Mouse (Mus musculus) embryonic facial prominence, embryonic 10.5 days (tissue): ENCODE measurements around the gene Bbip1. TPM values are rescaled to one million over a fixed set of nuclear protein-coding genes. Genes with fewer than 3 reads are reported as not detected.
"Not testable (repeated sequence)": the region's sequence is repeated elsewhere in the genome, so short reads cannot be mapped to it uniquely, and the experiment has no call there.

Source experiments
- DNase-seq: peaks from one replicate; pipeline ENCODE4 v3.0.0-alpha.2; 2017; ENCODE audit warnings: low spot score
- H3K27ac ChIP-seq: fragments of 300-500 bp; sonication (generic); replicated peaks from 2 replicates; pipeline ENCODE4 v1.5.1; 2016; ENCODE audit warnings: mild to moderate bottlenecking
- H3K27me3 ChIP-seq: fragments of 300-500 bp; sonication (generic); replicated peaks from 2 replicates; pipeline ENCODE4 v1.6.1; 2016; ENCODE audit warnings: low read depth, mild to moderate bottlenecking; ENCODE audit not compliant: poor library complexity, severe bottlenecking
- H3K36me3 ChIP-seq: fragments of 300-500 bp; sonication (generic); replicated peaks from 2 replicates; pipeline ENCODE4 v1.6.1; 2016; ENCODE audit warnings: mild to moderate bottlenecking, moderate library complexity
- H3K4me1 ChIP-seq: fragments of 300-500 bp; sonication (generic); 2 replicates; pipeline ENCODE4 v1.6.1; 2016
- H3K4me3 ChIP-seq: fragments of 300-500 bp; sonication (generic); 2 replicates; pipeline ENCODE4 v1.5.1; 2016; ENCODE audit warnings: mild to moderate bottlenecking, moderate library complexity
- H3K9me3 ChIP-seq: fragments of 300-500 bp; sonication (generic); 2 replicates; pipeline ENCODE4 v1.6.1; 2016; ENCODE audit warnings: mild to moderate bottlenecking
- WGBS: fragments of 180-500 bp; shearing (Covaris S2); methylation state at CpG from one replicate; pipeline ENCODE4 v1.1.7; 2016; 5-methylcytosine and 5-hydroxymethylcytosine counted together
- polyA plus RNA-seq: library from polyadenylated mRNA; unstranded; fragments of >200 nt; fragmentation: Nextera tagmentation; extraction: Ambion mirVana; gene quantifications from 2 replicates; pipeline ENCODE4 v1.2.1, GENCODE M21; 2016

Bbip1 gene
- polyA plus RNA-seq, 1 experiment from 2014 or later, result 86.7 TPM

DNA sequence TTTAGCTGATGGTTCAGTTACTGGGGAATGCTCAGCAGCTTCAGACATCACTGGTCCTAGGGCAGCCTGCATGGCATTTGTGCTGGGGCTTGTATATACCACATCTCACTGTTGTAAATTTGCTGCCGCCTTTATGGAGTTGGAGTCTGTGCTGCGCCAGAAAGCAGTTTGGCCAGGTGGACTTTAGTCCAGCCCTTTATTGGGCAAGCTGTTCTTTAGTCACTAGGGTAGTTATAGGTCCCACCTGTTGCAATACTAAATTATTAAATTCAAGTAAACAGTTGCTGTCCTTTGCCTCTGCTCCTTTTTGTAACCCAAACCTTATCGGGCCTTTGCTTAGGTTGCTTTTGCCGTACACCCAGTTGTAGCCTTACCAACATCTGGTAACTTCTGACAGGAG, 29.5 kb downstream of the Bbip1 start:
- DNase-seq, result no peak
- no peaks in the 10 kb centered on the region for H3K9me3 ChIP-seq
- no peak overlapping the region for H3K4me3 ChIP-seq
- H3K27me3 ChIP-seq, result no peaks in the 10 kb centered on the region
- no peaks in the 10 kb centered on the region for H3K4me1 ChIP-seq
- no peak overlapping the region for H3K27ac ChIP-seq
- WGBS, result 97% methylated on average over 4 of the region's 4 CpGs
- peaks cover 90% of the 10 kb centered on the region for H3K36me3 ChIP-seq

DNA sequence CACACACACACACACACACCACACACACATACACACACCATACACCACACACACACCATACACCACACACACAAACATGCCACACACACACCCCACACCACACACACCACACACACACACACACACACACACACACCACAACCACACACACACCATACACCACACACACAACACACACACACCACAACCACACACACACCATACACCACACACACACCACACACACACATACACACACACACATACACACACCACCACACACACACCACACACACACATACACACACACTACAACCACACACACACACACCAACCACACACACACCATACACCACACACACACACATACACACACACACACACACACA, 37.7 kb downstream of the Bbip1 start:
- H3K9me3 ChIP-seq, H3K4me3 ChIP-seq, DNase-seq, H3K27ac ChIP-seq, H3K27me3 ChIP-seq: not testable (repeated sequence)
- H3K36me3 ChIP-seq, result peaks cover 27% of the 10 kb centered on the region
- peaks cover 25% of the 10 kb centered on the region for H3K4me1 ChIP-seq

DNA sequence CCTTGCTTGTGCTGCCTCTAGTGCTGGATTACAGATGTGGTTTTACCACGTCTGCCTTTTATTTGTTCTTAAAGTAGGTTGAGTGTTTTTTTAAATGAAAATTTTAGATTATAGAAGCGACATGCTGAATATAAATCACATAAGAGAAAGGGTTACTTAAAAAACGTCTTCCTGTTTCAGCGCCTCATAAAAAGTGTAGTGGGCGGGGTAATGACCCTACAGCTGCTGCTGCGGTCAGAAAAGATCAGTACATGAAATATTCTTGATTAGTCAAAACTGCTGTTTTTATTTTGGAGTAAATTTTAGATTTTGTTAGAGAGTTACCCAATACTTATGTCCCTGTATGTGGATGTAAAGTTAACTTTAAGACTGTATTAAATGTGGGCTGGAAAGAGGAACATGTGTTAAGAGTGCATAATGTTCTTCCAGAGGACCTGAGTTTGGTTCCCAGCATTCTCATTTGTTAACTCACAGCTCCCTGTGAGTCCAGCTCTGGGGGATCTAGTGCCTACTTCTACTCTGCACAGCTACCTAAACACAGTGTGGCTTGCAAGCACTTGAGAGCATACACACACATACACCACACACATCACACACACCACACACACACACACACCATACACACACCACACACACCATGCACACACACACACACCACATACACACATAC, 38.3 kb downstream of the Bbip1 start:
- WGBS, result 75% methylated on average over 6 of the region's 6 CpGs
- DNase-seq, result no peak
- Histone ChIP-seq H3K27me3 (no peaks in the 10 kb centered on the region), H3K27ac (no peak overlapping the region), H3K36me3 (peaks cover 23% of the 10 kb centered on the region), H3K9me3 (no peaks in the 10 kb centered on the region), H3K4me1 (peaks cover 27% of the 10 kb centered on the region), H3K4me3 (no peak overlapping the region)

DNA sequence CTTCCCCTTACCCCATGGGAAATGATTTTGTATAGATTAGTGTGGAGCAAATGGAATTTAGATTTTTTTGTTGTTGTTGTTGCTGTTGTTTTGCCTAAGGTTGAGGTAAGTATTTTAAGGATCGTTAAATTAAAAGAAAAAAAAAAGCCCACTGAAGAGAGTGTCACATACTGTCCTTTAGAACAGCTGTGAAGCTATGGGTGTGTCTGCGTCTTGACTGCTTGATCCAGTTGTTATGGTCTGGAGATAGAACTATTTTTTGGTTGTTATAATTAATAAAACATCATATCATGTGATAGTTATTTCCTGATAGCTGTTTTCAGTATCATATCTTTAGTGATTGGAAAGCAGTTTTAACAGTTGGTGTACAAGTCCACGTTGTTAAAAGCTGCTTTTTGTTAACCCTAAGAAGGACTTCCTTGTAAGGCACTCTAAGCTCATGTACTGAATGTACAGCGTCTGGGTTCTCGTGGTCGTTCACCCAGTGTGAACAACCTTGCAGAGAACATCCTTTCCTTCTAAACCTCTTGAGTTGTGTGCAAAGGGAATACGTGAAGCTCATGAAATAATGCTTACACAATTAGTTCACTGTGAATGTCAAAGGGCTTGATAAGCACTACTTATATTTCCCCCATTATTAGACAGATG, 39.5 kb downstream of the Bbip1 start:
- peaks cover 11% of the 10 kb centered on the region for H3K36me3 ChIP-seq
- H3K27ac ChIP-seq, result no peak overlapping the region
- peaks cover 27% of the 10 kb centered on the region for H3K4me1 ChIP-seq
- peak overlapping the region; percentile 95 for H3K4me3 ChIP-seq
- 83% methylated on average over 7 of the region's 7 CpGs for WGBS
- DNase-seq, result no peak
- no peaks in the 10 kb centered on the region for H3K9me3 ChIP-seq
- H3K27me3 ChIP-seq, result no peaks in the 10 kb centered on the region

DNA sequence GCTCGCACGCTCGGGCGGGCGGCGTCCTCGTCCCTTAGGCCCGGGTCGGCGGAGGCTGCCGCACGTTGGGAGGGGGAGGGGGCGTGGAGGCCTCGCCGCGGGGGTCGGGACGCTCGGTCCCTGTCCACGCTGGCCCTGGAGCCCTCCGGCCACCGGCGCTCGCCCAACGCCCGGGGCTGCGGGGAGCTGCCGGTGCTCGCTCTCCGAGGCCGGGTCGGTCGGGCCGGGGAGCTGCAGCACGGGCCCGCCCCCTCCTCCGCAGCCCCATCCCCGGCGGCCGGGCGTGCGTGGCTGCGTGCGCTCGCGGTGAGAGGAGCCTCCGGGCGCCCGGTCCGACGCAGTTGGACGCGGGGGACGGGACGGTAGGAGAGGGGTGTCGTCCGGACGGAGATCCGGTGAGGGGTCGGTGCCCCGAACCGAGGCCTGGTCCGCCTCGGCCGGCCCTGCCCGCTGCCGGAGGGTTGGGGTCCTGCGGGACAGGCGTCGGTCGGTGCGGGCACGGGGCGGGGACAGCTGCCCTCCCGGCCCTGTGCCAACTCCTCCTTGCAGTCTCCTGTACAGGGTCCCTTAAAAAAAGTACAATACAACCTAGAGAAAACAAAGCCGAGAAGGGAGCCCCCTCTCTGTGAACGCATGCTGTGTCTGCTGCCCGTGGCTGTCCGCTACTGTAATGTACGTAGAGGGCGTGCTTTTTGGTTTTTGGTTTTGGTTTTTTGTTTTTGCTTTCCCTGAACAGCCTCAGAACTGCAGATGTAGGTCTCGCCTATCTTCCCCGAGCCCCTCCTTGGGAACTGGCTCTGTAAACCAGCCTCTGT, 40.7 kb downstream of the Bbip1 start:
- peak overlapping the region; percentile 95 for H3K4me3 ChIP-seq
- peaks cover 27% of the 10 kb centered on the region for H3K4me1 ChIP-seq
- H3K9me3 ChIP-seq, result no peaks in the 10 kb centered on the region
- WGBS, result under 1% methylated on average over 83 of the region's 83 CpGs
- H3K27ac ChIP-seq, result peak overlapping the region; percentile 95
- no peaks in the 10 kb centered on the region for H3K27me3 ChIP-seq
- DNase-seq, result peak; percentile 65
- no peaks in the 10 kb centered on the region for H3K36me3 ChIP-seq

DNA sequence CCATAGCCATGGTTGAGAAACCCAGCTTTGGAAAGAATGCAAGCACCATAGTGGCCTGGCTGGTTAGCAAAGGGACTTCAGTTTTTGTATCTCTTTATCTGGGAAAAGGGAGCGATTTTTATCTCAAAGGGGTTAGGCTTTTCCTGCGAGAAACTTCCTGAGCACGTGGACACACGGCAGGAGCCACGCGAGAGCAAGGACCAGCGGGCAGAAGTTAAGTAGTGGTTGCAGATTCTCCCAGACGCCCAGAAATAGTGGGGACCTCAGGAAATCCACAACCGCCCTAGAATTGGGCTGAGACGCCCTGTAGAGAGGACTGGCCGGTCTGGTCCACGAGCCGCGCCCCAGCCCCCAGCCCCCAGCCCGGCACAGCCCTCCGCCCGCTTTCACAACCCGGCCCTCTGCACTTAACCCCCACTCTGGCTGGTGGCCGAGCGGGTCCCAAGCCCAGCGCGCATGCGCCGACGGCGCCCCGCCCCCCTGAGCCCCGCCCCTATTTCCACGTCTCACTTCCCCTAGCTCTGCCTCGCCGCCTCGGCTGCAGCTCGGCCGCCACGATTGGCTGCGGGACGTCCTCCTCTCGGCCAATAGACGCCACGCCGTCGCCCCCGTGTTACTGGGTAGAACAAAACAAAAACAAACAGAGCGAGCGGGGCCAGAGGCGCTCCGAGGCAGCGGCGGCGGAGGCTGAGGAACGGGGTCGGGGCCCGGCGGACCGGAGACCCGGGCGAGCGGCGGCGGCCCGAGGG, 41.5 kb downstream of the Bbip1 start:
- no peaks in the 10 kb centered on the region for H3K27me3 ChIP-seq
- under 1% methylated on average over 61 of the region's 61 CpGs for WGBS
- H3K4me3 ChIP-seq, result peak overlapping the region; percentile 95
- H3K36me3 ChIP-seq, result no peaks in the 10 kb centered on the region
- no peaks in the 10 kb centered on the region for H3K9me3 ChIP-seq
- H3K27ac ChIP-seq, result peak overlapping the region; percentile 95
- H3K4me1 ChIP-seq, result peaks cover 27% of the 10 kb centered on the region
- peak; percentile 99 for DNase-seq

DNA sequence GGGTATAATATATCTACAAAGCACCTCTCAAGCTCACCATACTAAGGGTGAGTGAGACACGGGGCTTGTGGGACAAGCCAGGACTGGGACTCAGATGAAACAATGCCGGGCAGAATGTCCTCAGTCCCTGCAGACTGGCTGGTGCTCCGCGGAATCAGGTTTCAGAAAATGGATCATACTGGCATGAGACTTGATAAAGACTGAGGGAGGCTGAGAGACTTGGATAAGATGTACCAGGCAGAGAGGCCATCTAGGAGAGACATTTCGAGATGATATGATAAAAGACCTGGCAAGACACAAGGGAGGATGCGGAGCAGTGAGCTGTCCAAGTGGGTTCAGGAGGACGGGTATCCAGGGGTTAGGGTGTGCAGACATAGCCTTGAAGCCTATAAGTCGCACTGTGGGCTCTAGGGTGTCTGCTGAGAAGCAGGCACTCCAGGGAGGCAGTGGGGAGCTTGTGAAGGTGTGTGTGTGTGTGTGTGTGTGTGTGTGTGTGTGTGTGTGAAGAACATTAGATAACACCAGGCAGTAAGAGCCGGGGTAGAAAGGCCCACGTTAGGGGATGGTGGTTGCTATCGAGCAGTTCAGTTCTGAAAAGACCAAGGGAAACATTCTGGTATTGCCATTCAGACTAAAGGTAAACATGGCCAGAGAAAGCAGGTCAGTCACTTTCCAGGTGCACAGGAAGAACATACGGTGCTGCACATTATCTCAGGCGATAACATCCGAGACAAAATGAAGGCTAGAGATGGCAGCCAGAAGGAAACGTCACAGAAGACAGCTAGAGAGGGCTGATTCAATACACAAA, 42.3 kb downstream of the Bbip1 start:
- Histone ChIP-seq H3K27ac (peak overlapping the region; percentile 95), H3K9me3 (no peaks in the 10 kb centered on the region), H3K4me1 (peaks cover 27% of the 10 kb centered on the region), H3K36me3 (no peaks in the 10 kb centered on the region), H3K4me3 (peak overlapping the region; percentile 95), H3K27me3 (no peaks in the 10 kb centered on the region)
- WGBS, result 59% methylated on average over 15 of the region's 15 CpGs
- no peak for DNase-seq

DNA sequence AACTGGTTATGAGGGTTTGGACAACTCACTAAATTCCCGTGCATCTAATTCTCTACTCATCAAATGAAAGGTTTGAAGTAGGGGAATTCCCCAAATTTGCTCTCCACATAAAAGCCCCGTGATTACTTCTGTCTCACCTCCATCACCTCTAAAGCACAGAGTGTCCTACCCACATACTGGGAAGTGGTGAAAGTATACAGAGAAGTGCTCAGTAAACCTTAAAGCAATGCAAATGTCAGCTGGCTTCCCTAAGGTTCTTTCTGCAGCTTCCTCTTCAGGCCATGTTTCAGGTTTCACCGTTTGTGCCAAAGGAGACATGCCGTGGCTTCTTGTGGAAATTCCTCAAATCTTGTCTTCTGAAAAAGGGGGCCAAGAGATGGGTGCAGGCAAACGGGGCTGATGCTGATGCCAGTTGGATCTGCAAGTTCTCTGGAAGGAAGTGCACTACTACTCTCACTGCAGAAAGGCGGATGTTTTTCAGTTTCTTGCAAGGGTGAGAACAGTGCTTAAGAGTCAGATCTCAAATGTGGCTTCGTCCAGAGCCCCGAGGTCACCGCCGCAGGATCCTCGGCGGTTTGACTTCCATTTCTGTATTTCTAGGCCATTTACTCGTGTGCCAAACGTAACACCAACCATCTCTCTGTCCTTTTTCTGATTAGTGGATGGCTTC, 44.4 kb downstream of the Bbip1 start:
- Histone ChIP-seq H3K27ac (no peak overlapping the region), H3K27me3 (no peaks in the 10 kb centered on the region), H3K4me3 (no peak overlapping the region), H3K36me3 (no peaks in the 10 kb centered on the region), H3K4me1 (peaks cover 27% of the 10 kb centered on the region), H3K9me3 (no peaks in the 10 kb centered on the region)
- DNase-seq, result no peak
- 88% methylated on average over 14 of the region's 14 CpGs for WGBS

DNA sequence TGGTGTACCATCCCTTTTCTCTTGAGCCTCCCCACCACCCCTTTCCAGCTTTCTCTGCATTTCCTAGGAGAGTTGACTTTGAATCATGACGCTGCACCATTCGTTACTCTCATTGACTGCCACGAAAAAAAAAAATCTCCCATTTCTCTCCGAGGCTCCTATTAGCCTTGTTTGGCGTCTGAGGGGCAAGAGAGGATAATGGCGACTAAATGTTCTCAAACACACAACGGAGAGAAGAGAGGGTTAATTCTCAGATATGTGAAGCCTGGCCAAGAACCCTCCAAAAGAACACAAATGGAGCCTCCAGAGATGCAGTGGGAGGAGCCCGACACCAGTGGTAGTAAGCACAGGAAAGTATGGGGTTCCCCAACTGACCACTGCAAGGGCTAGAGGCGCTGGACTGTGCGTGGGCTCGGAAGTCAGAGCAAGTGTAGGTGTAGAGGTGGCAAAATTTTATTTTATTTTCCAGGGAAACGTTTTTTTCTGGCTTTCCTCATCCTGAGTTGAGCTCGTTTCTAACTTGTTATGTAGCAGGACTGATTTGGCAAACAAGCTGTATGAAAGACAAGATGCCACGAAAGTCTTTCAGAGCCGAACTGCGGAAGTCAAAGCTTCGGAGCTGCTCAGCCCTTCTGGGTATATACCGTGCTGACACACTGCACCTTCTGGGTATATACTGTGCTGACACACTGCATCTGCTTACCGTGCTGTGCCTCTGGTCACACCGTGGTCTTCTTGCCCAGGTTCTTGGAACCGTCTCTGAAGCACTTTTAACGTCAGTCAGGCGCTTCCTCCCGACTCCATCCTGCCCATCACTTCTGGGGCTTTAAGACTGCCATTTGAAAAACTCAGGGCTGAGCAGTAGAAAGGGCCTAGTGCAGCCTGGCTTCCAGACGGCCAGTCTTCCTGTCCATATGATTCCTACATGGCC, 45.2 kb downstream of the Bbip1 start:
- no peaks in the 10 kb centered on the region for H3K27me3 ChIP-seq
- 88% methylated on average over 25 of the region's 25 CpGs for WGBS
- H3K36me3 ChIP-seq, result no peaks in the 10 kb centered on the region
- no peak for DNase-seq
- no peak overlapping the region for H3K27ac ChIP-seq
- no peak overlapping the region for H3K4me3 ChIP-seq
- peaks cover 20% of the 10 kb centered on the region for H3K4me1 ChIP-seq
- no peaks in the 10 kb centered on the region for H3K9me3 ChIP-seq

DNA sequence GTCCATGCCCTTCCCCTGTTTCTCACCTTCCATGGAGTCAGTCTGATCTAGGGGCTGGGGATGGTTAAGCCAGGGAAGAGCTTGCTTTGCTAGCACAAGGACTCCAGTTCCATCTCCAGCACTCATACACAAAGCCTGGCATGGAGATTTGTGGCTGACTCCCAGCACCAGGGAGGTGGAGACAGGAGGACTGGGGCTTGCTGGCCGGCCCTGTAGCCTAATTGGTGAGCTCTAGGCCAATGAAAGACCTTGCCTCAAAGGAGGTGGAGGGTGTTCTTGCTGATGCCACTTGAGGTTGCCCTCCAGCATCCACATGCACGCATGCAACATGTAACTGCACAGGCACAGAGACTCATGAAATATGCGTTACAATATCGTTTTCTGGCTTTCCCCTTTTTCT, 45.9 kb downstream of the Bbip1 start:
- Histone ChIP-seq H3K9me3 (no peaks in the 10 kb centered on the region), H3K27me3 (no peaks in the 10 kb centered on the region), H3K36me3 (no peaks in the 10 kb centered on the region), H3K4me3 (no peak overlapping the region), H3K27ac (no peak overlapping the region), H3K4me1 (peaks cover 23% of the 10 kb centered on the region)
- WGBS, result 79% methylated on average over 4 of the region's 4 CpGs
- DNase-seq, result no peak

DNA sequence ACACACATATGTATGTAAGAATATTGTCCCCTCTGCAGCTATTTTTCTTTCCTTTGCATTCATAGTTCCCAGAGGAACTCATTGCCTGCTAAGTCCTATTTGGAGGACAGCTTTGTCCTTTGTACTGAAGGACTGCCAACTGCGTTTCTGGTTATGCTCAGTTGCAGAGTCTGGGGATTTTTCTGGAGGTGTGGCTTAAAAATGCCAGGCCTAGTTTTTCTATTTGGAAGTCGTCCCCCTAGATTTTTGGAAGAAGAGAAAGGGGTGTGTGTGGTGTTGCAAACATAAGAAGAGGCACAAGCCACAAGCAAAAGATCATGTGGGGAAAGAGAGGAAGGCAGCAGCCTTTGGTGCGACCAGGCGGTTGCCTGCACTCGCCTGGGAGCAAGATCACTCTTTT, 46.4 kb downstream of the Bbip1 start:
- Histone ChIP-seq H3K36me3 (no peaks in the 10 kb centered on the region), H3K27ac (no peak overlapping the region), H3K27me3 (no peaks in the 10 kb centered on the region), H3K9me3 (no peaks in the 10 kb centered on the region), H3K4me1 (peaks cover 25% of the 10 kb centered on the region), H3K4me3 (no peak overlapping the region)
- 82% methylated on average over 5 of the region's 5 CpGs for WGBS
- no peak for DNase-seq
